In genomic region chr19:8880311-8881033, GRCm38 (mm10) we compare ENCODE assay signal across 8 mouse cellular contexts. TPM values are rescaled to one million over a fixed set of nuclear protein-coding genes. Genes with fewer than 3 reads are reported as not detected.
DNase-seq lines count a peak whose midpoint lies in the region; ATAC-seq lines count a peak whose summit lies in the region.

TSS of gene Uqcc3 (minus strand) at chr19:8880923.

- intact Hi-C loops in left cerebral cortex, postnatal 10 days (cut with DNase I), result no loop called here

- H3K9me3 ChIP-seq in intestine, embryonic 14.5 days (ENCODE audit: control insufficient read depth, low read length), result no peaks in the 10 kb centered on the region

- peak within 1 kb of the TSS; percentile 81 for H3K27ac ChIP-seq in intestine, embryonic 14.5 days (ENCODE audit: low read depth)

- no peaks in the 10 kb centered on the region for H3K27me3 ChIP-seq in intestine, embryonic 14.5 days (replicated peaks; ENCODE audit: control insufficient read depth, insufficient read depth, low read length)

- DNase-seq in adrenal gland, adult 2 months, result peak; percentile 94
- DNase-seq in embryo, embryonic 11 days, result peak; percentile 95
- peak; percentile 88 for DNase-seq in gastrocnemius, postnatal 25 days
- DNase-seq in intestine, embryonic 14.5 days (ENCODE audit: low spot score), result peak; percentile 88
- DNase-seq in left cerebral cortex, postnatal 10 days (ENCODE audit: extremely low spot score in 1 of 2, low spot score in 2 of 2), result peak; percentile 89 to 93
- DNase-seq in right cerebral cortex, postnatal 10 days (ENCODE audit: low spot score in 2 of 2), result peak; percentile 92 to 94
- peak; percentile 90 for DNase-seq in urinary bladder, postnatal 14 days (ENCODE audit: low spot score)

- ATAC-seq in intestine, embryonic 14.5 days (replicated peaks; ENCODE audit: low FRiP score, low TSS enrichment, low read depth), result peak; percentile 95
- ATAC-seq in megakaryocyte progenitor cell, adult 5-6 weeks (replicated peaks; ENCODE audit: poor library complexity), result peak; percentile 98

- peak within 1 kb of the TSS; percentile 79 for H3K4me2 ChIP-seq in intestine, embryonic 14.5 days (ENCODE audit: low read length)

- peak within 1 kb of the TSS; percentile 92 for H3K9ac ChIP-seq in intestine, embryonic 14.5 days (ENCODE audit: low read length)

- H3K4me1 ChIP-seq in intestine, embryonic 14.5 days (replicated peaks; ENCODE audit: control insufficient read depth, insufficient read depth, low read length), result peaks cover 3% of the 10 kb centered on the region

- H3K36me3 ChIP-seq in intestine, embryonic 14.5 days (ENCODE audit: control insufficient read depth, insufficient read depth, low read length), result peaks cover 27% of the 10 kb centered on the region

- WGBS in intestine, embryonic 14.5 days, result under 1% methylated on average over 42 of the region's 42 CpGs

- H3K4me3 ChIP-seq in intestine, embryonic 14.5 days (ENCODE audit: low read depth, low read length), result peak within 1 kb of the TSS; percentile 82

RNA-seq across cellular contexts. Expression of gene Uqcc3, which starts in this region (rescaled TPM):
- 10 to 100 TPM; 48.7 to 76.9 TPM for total RNA-seq in adrenal gland, adult 2 months (2021)
- polyA plus RNA-seq in adrenal gland, adult 2 months (2012; rRNA removed), result 16.0 and 18.1 TPM in 2 replicates
- 10 to 100 TPM; 50.8 to 57.0 TPM for total RNA-seq in gastrocnemius, postnatal 25 days (2021)
- 57.1 and 63.9 TPM in 2 replicates for polyA plus RNA-seq in intestine, embryonic 14.5 days (2014; fragmentation: Nextera tagmentation; extraction: Ambion mirVana)
- total RNA-seq in left cerebral cortex, postnatal 10 days (2021), result 10 to 100 TPM; 26.1 to 33.3 TPM
- total RNA-seq in megakaryocyte progenitor cell, adult 5-6 weeks (2015), result 44.4 and 46.0 TPM in 2 replicates
- 93.0 and 118 TPM in 2 replicates for total RNA-seq in megakaryocyte progenitor cell, adult 5-6 weeks (2017)

Comparison
In these comparisons a context has a peak if more than half of its experiments do, and no peak if none do; other contexts are left out.
1. Peak in every context shown above with its lines: DNase-seq, ATAC-seq, H3K4me3 ChIP-seq and H3K27ac ChIP-seq.